Mouse (Mus musculus): ENCODE data around the gene Ppip5k2.

The Ppip5k2 gene

GRCm38 (mm10) chr1:97759841-97760240 lies 10.4 kb downstream of the Ppip5k2 start:
- DNase-seq (ENCODE audit: extremely low spot score): no peak

GRCm38 (mm10) chr1:97754392-97754791 lies 15.8 kb downstream of the Ppip5k2 start:
- DNase-seq (ENCODE audit: extremely low spot score): no peak

DNA sequence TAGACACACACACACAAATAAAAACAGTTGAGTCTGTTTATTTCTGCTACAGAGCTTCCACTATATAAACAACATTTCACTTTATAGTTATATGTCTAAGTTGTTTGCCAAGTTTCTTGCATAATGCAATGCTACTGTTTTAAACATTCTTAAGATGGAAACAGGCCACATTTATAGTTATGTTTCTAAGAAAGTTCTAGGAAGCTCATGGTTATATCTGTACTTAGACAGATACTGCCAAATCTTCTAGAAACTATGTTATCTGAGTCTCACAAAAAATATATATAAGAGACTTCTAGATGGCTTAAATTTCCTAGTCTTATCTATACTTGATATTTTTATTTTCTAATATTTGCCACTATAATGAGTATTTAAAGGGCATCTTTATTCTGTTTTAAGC lies 17.0 kb downstream of the Ppip5k2 start:
- DNase-seq (ENCODE audit: extremely low spot score): no peak

GRCm38 (mm10) chr1:97748163-97748562 lies 22.0 kb downstream of the Ppip5k2 start:
- DNase-seq (ENCODE audit: extremely low spot score): no peak

DNA sequence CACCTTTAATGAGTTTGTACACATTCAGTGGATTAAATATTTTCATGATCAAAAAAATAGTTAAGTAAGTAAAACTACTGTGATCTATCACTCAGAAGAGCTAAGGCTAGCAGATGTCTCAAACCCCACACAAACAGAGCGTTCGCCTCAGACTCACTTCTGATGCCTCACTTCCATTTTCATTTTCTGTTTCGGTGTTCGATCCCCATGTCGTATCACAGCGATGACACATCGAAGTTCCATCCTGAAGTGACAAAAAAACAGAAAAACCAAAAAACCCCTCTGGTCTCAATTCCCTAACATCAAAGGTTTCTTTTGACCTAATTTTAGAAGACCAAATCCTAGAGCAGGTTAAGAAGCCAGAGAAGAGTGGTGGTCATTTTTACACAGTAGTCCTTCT lies 23.9 kb downstream of the Ppip5k2 start:
- DNase-seq (ENCODE audit: extremely low spot score): no peak

DNA sequence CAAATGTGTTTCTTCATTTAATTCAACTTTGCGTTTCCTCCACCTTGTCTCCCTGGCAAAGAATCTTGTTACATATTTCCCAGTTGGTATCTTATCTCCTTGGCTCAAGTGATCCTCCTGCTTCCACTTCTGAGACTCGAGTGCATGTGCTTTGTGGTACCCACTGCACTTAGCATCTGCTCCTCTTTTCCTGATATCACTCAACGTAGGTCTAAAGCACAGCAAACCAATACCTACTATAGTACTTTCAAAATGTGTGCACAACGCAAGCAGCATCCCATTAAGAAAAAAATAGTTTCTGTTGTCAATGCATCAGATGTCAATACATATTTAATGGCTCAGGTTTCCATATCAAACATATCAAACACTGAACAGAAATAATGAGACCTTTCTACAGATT lies 24.5 kb downstream of the Ppip5k2 start:
- no peak for DNase-seq (ENCODE audit: extremely low spot score)

- no peak for DNase-seq (ENCODE audit: extremely low spot score)
Observed at GRCm38 (mm10) chr1:97743063-97743462, 27.1 kb downstream of the Ppip5k2 start.

- no peak for DNase-seq (ENCODE audit: extremely low spot score)
Observed at GRCm38 (mm10) chr1:97729339-97729738, 40.9 kb downstream of the Ppip5k2 start.

DNA sequence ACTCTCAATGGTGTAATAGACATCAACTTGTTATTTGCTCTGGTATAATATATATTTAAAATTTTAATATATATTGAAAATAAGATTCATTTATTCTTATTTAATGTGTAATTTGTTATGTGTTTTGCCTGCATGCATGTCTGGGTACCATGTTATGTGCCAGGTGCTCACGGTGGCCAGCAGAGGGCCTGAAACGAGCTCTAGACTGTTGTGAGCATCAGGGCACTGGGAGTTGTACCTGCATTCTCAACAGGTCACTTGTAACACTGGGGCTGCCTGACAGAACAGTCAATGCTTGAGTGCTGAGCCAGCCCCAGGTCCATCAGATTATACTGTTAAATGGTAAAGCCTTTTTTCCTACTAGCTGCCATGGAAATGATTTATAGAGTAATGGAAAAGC lies 43.5 kb downstream of the Ppip5k2 start:
- DNase-seq (ENCODE audit: extremely low spot score): no peak

DNA sequence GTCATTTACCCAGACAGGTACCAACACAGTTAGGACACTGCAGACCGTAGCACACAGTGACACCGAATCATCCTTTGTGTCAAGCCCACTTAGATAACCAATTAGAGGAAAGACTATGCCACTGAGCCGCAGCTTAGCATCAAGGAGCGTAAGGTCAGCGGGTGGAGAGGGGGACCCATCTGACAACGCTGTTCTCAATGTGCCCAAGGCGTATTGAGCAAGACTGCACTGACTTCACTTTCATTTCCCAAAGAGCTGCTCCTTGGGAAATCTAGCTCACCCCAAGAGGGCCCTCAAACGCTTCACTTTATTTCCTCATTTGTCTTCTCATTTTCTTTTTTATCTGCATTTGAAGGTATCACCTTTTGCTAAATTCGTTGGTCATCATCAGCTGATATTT lies 51.8 kb downstream of the Ppip5k2 start:
- no peak for DNase-seq (ENCODE audit: extremely low spot score)

- DNase-seq (ENCODE audit: extremely low spot score): no peak
Observed at GRCm38 (mm10) chr1:97714334-97714868, 55.8 kb downstream of the Ppip5k2 start.

DNA sequence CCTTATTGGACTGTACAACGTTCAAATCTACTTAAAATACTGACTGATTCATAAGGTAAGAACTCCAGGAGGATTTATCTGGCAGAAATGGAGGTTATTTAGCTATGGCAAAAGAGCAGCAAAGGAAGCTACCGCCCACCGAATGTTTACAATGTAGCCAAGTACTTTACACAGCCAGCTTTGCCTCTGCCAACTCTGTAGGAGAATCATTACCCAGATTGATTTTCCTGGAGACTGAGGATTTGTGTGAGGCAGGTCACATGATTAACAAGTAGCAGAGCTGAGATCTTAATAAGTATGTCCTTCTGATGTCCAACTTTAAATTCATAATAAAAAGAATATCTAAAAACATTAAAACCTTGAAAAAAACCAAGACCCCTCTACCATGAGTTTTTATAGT lies 59.7 kb downstream of the Ppip5k2 start:
- no peak for DNase-seq (ENCODE audit: extremely low spot score)

DNA sequence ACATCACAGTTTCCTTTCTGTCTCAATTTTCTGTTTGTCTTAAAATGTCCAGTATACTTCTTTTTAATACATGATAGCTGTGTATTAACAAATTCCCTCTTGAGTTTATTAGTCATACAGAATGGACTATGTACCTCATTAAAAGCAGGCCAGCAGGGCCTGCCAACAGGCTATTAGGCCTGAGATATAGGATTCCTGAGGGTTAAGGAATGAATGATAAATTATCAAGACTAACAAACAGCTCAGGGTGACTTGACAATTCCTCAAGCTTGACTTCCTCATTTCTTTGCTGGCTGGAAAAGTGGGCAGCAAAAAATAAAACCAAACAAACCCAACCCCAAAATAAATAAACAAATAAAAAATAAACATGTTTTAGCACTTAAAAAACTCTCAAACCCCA lies 64.8 kb downstream of the Ppip5k2 start:
- DNase-seq (ENCODE audit: extremely low spot score): no peak

DNA sequence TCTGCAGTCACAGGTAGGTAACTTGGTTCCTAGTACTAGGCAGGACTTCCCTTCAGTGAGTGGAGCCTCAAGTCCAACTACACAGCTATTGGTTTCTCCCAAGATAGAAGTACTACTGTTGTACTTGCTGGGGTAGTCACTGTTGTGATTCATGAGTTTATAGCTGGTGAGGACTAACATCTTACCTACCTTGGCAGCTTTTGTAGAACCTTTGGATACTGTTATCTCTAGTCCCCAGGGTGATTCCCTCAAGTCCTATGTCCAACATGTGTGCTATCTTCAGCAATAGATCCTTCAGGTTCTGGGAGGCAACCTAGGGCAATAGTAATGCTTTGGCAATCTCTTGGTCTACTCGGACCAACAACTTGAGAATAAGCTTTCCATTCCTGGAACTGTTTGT lies 65.6 kb downstream of the Ppip5k2 start:
- DNase-seq (ENCODE audit: extremely low spot score): no peak

DNA sequence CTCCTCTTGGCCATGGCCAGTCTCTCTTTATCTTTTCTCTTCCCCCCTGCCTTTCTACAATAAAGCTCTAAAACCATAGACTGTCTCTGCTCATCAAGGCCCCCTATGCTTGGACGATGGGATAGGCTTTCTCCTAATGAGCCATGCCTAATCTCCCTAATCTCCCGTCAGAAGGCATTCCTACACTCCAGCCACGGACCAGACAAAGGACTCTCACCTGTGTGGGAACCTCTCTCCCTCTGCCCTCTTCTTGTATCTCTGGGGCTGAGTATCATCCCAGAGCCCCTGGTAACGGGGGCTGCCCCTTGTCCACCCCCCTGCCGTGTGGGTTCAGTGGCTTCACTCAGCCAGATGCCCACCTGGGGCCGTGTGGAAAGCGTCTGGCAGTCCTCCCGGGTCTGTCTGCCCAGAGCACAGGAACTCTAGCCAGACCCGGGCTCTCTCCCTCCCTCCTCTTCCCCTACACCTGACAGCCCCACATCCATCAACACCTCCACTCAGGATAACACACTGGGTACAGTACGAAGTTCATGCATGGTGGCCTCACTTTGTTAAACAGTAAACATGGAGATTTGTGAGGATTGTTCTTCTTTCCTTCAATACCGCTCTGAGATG lies 71.1 kb downstream of the Ppip5k2 start:
- peak; percentile 19 for DNase-seq (ENCODE audit: extremely low spot score)

GRCm38 (mm10) chr1:97697273-97697672 lies 72.9 kb downstream of the Ppip5k2 start:
- no peak for DNase-seq (ENCODE audit: extremely low spot score)

DNA sequence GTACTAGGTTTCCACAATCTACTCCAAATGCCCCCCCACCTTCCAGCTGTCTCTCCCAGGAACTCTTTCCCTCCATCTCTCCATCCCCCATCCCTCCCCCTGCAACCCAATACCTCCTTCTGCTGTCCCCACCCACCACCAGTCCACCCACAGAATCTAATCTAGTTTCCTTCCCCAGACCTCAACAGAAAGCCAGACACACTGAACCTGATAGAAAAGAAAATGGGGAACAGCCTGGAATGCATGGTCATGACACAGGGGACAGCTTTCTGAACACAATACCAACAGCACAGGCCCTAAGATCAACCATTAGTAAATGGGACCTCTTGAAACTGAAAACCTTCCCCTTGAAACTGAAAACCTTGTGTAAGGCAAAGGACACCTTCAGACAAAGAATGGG lies 76.4 kb downstream of the Ppip5k2 start:
- DNase-seq (ENCODE audit: extremely low spot score): no peak

DNA sequence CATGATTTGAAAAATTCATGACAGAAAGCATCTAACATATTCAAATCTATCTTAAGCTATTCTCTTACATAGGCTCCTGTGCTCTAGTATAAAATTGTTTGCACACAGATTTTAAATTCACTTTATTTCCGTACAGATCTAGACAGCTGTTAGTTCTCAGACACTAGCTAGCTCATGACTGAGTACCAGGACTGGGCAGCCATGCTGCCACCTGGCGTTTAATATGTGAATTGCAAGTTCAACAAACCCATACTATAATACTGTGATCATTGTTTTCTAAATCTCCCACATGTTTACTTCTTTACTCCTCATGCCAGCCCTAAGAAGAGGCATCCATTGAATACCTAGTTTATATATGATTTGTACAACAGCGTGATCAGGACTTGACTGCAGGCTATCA lies 81.5 kb downstream of the Ppip5k2 start:
- DNase-seq (ENCODE audit: extremely low spot score): peak; percentile 45

DNA sequence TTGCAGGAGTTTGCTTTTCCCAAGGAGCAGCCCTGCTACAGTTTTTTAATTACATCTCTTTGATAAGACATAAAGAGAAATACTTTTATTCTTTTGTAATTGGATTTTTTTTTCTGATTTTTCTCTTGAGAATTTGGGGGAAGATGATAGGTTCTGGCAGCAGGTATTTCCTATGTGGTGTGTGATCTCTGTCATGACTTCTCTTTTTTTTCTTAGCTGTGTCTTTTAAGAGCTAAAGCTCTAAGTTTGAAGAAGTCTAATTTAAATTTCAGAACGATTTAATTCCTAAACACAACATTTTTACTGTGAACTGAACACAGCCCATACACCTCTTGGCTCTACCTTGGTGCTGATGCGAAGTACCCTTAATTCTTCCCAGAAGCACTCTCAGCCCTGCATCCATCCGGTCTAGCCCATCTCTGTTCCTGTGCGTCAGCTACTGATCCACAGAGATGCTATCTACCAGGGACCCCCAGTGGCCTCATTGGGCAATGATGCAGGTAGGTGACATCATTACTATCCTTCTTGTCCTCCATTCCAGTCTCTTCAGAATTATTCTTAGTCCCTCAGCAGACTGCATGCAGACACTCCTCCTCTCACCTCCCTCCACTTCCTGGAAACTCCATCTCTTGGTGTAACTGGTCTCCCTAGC lies 93.6 kb downstream of the Ppip5k2 start:
- DNase-seq (ENCODE audit: extremely low spot score): no peak

- no peak for DNase-seq (ENCODE audit: extremely low spot score)
Observed at GRCm38 (mm10) chr1:97676115-97676514, 94.1 kb downstream of the Ppip5k2 start.

GRCm38 (mm10) chr1:97672849-97673248 lies 97.4 kb downstream of the Ppip5k2 start:
- DNase-seq (ENCODE audit: extremely low spot score): no peak

- DNase-seq (ENCODE audit: extremely low spot score): no peak
Observed at GRCm38 (mm10) chr1:97667288-97667687, 102.9 kb downstream of the Ppip5k2 start.

DNA sequence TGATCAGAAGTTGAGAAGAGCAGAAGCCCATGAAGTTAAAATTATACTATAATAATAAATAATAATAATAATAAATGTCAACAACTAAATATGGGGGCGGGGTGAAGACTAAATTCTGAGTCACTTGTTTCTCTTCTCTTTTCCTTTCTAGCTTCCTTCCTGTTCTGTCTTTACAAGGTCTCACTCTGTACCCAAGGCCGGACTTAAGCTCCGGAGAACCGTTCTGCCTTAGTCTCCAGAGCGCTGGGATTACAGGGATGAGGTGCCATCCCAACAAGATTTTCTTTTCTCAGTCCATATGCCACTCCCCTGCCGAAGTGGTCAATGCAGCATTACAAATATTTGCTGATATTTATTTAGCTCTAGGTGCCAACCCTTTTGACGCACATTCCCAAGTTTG lies 107.9 kb downstream of the Ppip5k2 start:
- no peak for DNase-seq (ENCODE audit: extremely low spot score)
